Mouse (Mus musculus): ENCODE results near the gene Tyw1. TPM values are rescaled to one million over a fixed set of nuclear protein-coding genes. Genes with fewer than 3 reads are reported as not detected.

Tyw1 gene
- polyA plus RNA-seq, 1 experiment, result 17.8 TPM

- peak overlapping the region; percentile 89 for H3K27ac ChIP-seq (ENCODE audit: insufficient read depth, low read length)
- 10% methylated on average over 11 of the region's 11 CpGs for WGBS
- H3K4me1 ChIP-seq (ENCODE audit: control insufficient read depth, insufficient read depth, low read length), result peaks cover 40% of the 10 kb centered on the region
- peak; percentile 53 to 54 for DNase-seq
- TF ChIP-seq CTCF (IDR thresholded peaks at IDR 0.05; ENCODE audit: borderline replicate concordance, insufficient read depth, low read depth, low read length) (no peak), POLR2A (IDR thresholded peaks at IDR 0.05; ENCODE audit: borderline replicate concordance, insufficient read depth, low read length) (no peak)
- peak overlapping the region; percentile 57 for H3K4me3 ChIP-seq (replicated peaks; ENCODE audit: insufficient read depth, low read depth, low read length)
- no peaks in the 10 kb centered on the region for H3K27me3 ChIP-seq (ENCODE audit: control insufficient read depth, insufficient read depth, low read length)
Measured at GRCm38 (mm10) chr5:130333971-130334370, 78.6 kb downstream of the Tyw1 start.

- no peak overlapping the region for H3K27ac ChIP-seq (ENCODE audit: insufficient read depth, low read length)
- H3K27me3 ChIP-seq (ENCODE audit: control insufficient read depth, insufficient read depth, low read length), result no peaks in the 10 kb centered on the region
- peaks cover 34% of the 10 kb centered on the region for H3K4me1 ChIP-seq (ENCODE audit: control insufficient read depth, insufficient read depth, low read length)
- no peak for DNase-seq
- no peak overlapping the region for H3K4me3 ChIP-seq (replicated peaks; ENCODE audit: insufficient read depth, low read depth, low read length)
- TF ChIP-seq POLR2A (IDR thresholded peaks at IDR 0.05; ENCODE audit: borderline replicate concordance, insufficient read depth, low read length) (no peak), CTCF (IDR thresholded peaks at IDR 0.05; ENCODE audit: borderline replicate concordance, insufficient read depth, low read depth, low read length) (no peak)
- 100% methylated on average over 4 of the region's 4 CpGs for WGBS
Measured at GRCm38 (mm10) chr5:130335462-130335861, 80.0 kb downstream of the Tyw1 start.

- Histone ChIP-seq H3K27ac (ENCODE audit: insufficient read depth, low read length) (no peak overlapping the region), H3K27me3 (ENCODE audit: control insufficient read depth, insufficient read depth, low read length) (no peaks in the 10 kb centered on the region), H3K4me3 (replicated peaks; ENCODE audit: insufficient read depth, low read depth, low read length) (no peak overlapping the region), H3K4me1 (ENCODE audit: control insufficient read depth, insufficient read depth, low read length) (peaks cover 4% of the 10 kb centered on the region; the same call in 1 of the 2 replicates)
- no peak for DNase-seq
- TF ChIP-seq CTCF (IDR thresholded peaks at IDR 0.05; ENCODE audit: borderline replicate concordance, insufficient read depth, low read depth, low read length) (no peak), POLR2A (IDR thresholded peaks at IDR 0.05; ENCODE audit: borderline replicate concordance, insufficient read depth, low read length) (no peak)
- 72% methylated on average over 15 of the region's 15 CpGs for WGBS
Measured at GRCm38 (mm10) chr5:130340656-130341055, 85.2 kb downstream of the Tyw1 start.

GRCm38 (mm10) chr5:130344999-130345398 lies 89.6 kb downstream of the Tyw1 start:
- WGBS, result 96% methylated on average over 7 of the region's 7 CpGs
- no peak overlapping the region for H3K4me3 ChIP-seq (replicated peaks; ENCODE audit: insufficient read depth, low read depth, low read length)
- no peaks in the 10 kb centered on the region for H3K4me1 ChIP-seq (ENCODE audit: control insufficient read depth, insufficient read depth, low read length)
- H3K27ac ChIP-seq (ENCODE audit: insufficient read depth, low read length), result no peak overlapping the region
- no peaks in the 10 kb centered on the region for H3K27me3 ChIP-seq (ENCODE audit: control insufficient read depth, insufficient read depth, low read length)
- TF ChIP-seq POLR2A (IDR thresholded peaks at IDR 0.05; ENCODE audit: borderline replicate concordance, insufficient read depth, low read length), result no peak
- no peak for TF ChIP-seq CTCF (IDR thresholded peaks at IDR 0.05; ENCODE audit: borderline replicate concordance, insufficient read depth, low read depth, low read length)
- no peak for DNase-seq

- Histone ChIP-seq H3K4me3 (replicated peaks; ENCODE audit: insufficient read depth, low read depth, low read length) (no peak overlapping the region), H3K27me3 (ENCODE audit: control insufficient read depth, insufficient read depth, low read length) (no peaks in the 10 kb centered on the region), H3K4me1 (ENCODE audit: control insufficient read depth, insufficient read depth, low read length) (no peaks in the 10 kb centered on the region), H3K27ac (ENCODE audit: insufficient read depth, low read length) (no peak overlapping the region)
- DNase-seq, result no peak
- TF ChIP-seq CTCF (IDR thresholded peaks at IDR 0.05; ENCODE audit: borderline replicate concordance, insufficient read depth, low read depth, low read length) (no peak), POLR2A (IDR thresholded peaks at IDR 0.05; ENCODE audit: borderline replicate concordance, insufficient read depth, low read length) (no peak)
- 91% methylated on average over 2 of the region's 2 CpGs for WGBS
Measured at GRCm38 (mm10) chr5:130345871-130346270, 90.5 kb downstream of the Tyw1 start.

- Histone ChIP-seq H3K27me3 (ENCODE audit: control insufficient read depth, insufficient read depth, low read length) (no peaks in the 10 kb centered on the region), H3K4me3 (replicated peaks; ENCODE audit: insufficient read depth, low read depth, low read length) (no peak overlapping the region), H3K4me1 (ENCODE audit: control insufficient read depth, insufficient read depth, low read length) (no peaks in the 10 kb centered on the region), H3K27ac (ENCODE audit: insufficient read depth, low read length) (no peak overlapping the region)
- TF ChIP-seq CTCF (IDR thresholded peaks at IDR 0.05; ENCODE audit: borderline replicate concordance, insufficient read depth, low read depth, low read length) (peak; percentile 54), POLR2A (IDR thresholded peaks at IDR 0.05; ENCODE audit: borderline replicate concordance, insufficient read depth, low read length) (no peak)
- no peak for DNase-seq
- WGBS, result 61% methylated on average over 7 of the region's 7 CpGs
Measured at GRCm38 (mm10) chr5:130355223-130355622, 99.8 kb downstream of the Tyw1 start.

- Histone ChIP-seq H3K4me3 (replicated peaks; ENCODE audit: insufficient read depth, low read depth, low read length) (no peak overlapping the region), H3K27me3 (ENCODE audit: control insufficient read depth, insufficient read depth, low read length) (no peaks in the 10 kb centered on the region), H3K27ac (ENCODE audit: insufficient read depth, low read length) (no peak overlapping the region), H3K4me1 (ENCODE audit: control insufficient read depth, insufficient read depth, low read length) (peaks cover 5% of the 10 kb centered on the region)
- DNase-seq, result no peak
- TF ChIP-seq CTCF (IDR thresholded peaks at IDR 0.05; ENCODE audit: borderline replicate concordance, insufficient read depth, low read depth, low read length), result no peak
- no peak for TF ChIP-seq POLR2A (IDR thresholded peaks at IDR 0.05; ENCODE audit: borderline replicate concordance, insufficient read depth, low read length)
- 74% methylated on average over 4 of the region's 4 CpGs for WGBS
Measured at GRCm38 (mm10) chr5:130363111-130363510, 107.7 kb downstream of the Tyw1 start.

GRCm38 (mm10) chr5:130363773-130364172 lies 108.4 kb downstream of the Tyw1 start:
- TF ChIP-seq CTCF (IDR thresholded peaks at IDR 0.05; ENCODE audit: borderline replicate concordance, insufficient read depth, low read depth, low read length), result no peak
- TF ChIP-seq POLR2A (IDR thresholded peaks at IDR 0.05; ENCODE audit: borderline replicate concordance, insufficient read depth, low read length), result no peak
- 87% methylated on average over 3 of the region's 3 CpGs for WGBS
- no peaks in the 10 kb centered on the region for H3K27me3 ChIP-seq (ENCODE audit: control insufficient read depth, insufficient read depth, low read length)

More at GRCm38 (mm10) chr5:130363773-130364172, 108.4 kb downstream of the Tyw1 start:
- no peak for DNase-seq
- Histone ChIP-seq H3K4me1 (ENCODE audit: control insufficient read depth, insufficient read depth, low read length) (peaks cover 10% of the 10 kb centered on the region), H3K4me3 (replicated peaks; ENCODE audit: insufficient read depth, low read depth, low read length) (no peak overlapping the region), H3K27ac (ENCODE audit: insufficient read depth, low read length) (no peak overlapping the region)

Data from cerebellum, adult 2 months (tissue).